Mouse (Mus musculus) gastrocnemius, postnatal 4 days (tissue): ENCODE results near the gene Abhd10. TPM values are rescaled to one million over a fixed set of nuclear protein-coding genes. Genes with fewer than 3 reads are reported as not detected.

Experiments
- total RNA-seq, 2 experiments: library from RNA; stranded (reverse); gene quantifications; 2 replicates each; pipeline ENCODE4 v1.2.3; 2021

Abhd10 gene
- total RNA-seq, 2 experiments from 2014 or later, result 14.3 to 16.8 TPM

Other genes with a start within 250 kb of the Abhd10 start
- not detected for gene Gm609, start 250.0 kb downstream of the Abhd10 start, total RNA-seq
- not detected for gene Gm17783, start 210.9 kb downstream of the Abhd10 start, total RNA-seq
- not detected for gene Slc9c1, start 207.6 kb downstream of the Abhd10 start, total RNA-seq
- gene Gcsam, start 132.6 kb downstream of the Abhd10 start, total RNA-seq, result under 1 TPM; 0.57 to 0.74 TPM
- gene BC016579, start 88.9 kb downstream of the Abhd10 start, total RNA-seq, result not detected
- not detected for gene Tmprss7, start 49.3 kb downstream of the Abhd10 start, total RNA-seq
- gene Tagln3, start 18.3 kb downstream of the Abhd10 start, total RNA-seq, result under 1 TPM; 0.44 TPM
- 10 to 100 TPM; 64.4 to 70.8 TPM for gene Phldb2, start 210.6 kb upstream of the Abhd10 start, total RNA-seq